Mouse (Mus musculus): ENCODE data around the gene Stxbp4. TPM values are rescaled to one million over a fixed set of nuclear protein-coding genes. Genes with fewer than 3 reads are reported as not detected.

Stxbp4 gene
- polyA plus RNA-seq, 1 experiment from 2014 or later, result 13.4 TPM

GRCm38 (mm10) chr11:90451506-90451905 is 186.4 kb downstream of the Stxbp4 start:
- Histone ChIP-seq H3K27ac (replicated peaks in 1 of 2; ENCODE audit: control insufficient read depth in 1 of 2, insufficient read depth in 1 of 2, low read depth in 2 of 2, low read length in 2 of 2) (no peak overlapping the region), H3K4me1 (ENCODE audit: control insufficient read depth in 2 of 2, insufficient read depth in 2 of 2, low read length in 2 of 2) (no peaks in the 10 kb centered on the region), H3K27me3 (ENCODE audit: control insufficient read depth, insufficient read depth, low read length) (no peaks in the 10 kb centered on the region), H3K9ac (ENCODE audit: low read length) (no peak overlapping the region), H3K4me3 (ENCODE audit: control insufficient read depth in 1 of 2, insufficient read depth in 1 of 2, low read depth in 1 of 2, low read length in 2 of 2) (no peak overlapping the region), H3K4me2 (ENCODE audit: low read length) (no peak overlapping the region), H3K36me3 (ENCODE audit: control insufficient read depth, insufficient read depth, low read length) (no peaks in the 10 kb centered on the region), H3K9me3 (ENCODE audit: control insufficient read depth, low read length) (no peaks in the 10 kb centered on the region)
- no peak for ATAC-seq (ENCODE audit: insufficient number of reproducible peaks, insufficient read depth, low FRiP score, low read depth)
- 55% methylated on average over 5 of the region's 5 CpGs for WGBS

GRCm38 (mm10) chr11:90442462-90442861 is 195.4 kb downstream of the Stxbp4 start:
- Histone ChIP-seq H3K27ac (replicated peaks in 1 of 2; ENCODE audit: control insufficient read depth in 1 of 2, insufficient read depth in 1 of 2, low read depth in 2 of 2, low read length in 2 of 2) (no peak overlapping the region), H3K36me3 (ENCODE audit: control insufficient read depth, insufficient read depth, low read length) (no peaks in the 10 kb centered on the region), H3K27me3 (ENCODE audit: control insufficient read depth, insufficient read depth, low read length) (no peaks in the 10 kb centered on the region), H3K4me1 (ENCODE audit: control insufficient read depth in 2 of 2, insufficient read depth in 2 of 2, low read length in 2 of 2) (no peaks in the 10 kb centered on the region), H3K9ac (ENCODE audit: low read length) (no peak overlapping the region), H3K4me2 (ENCODE audit: low read length) (no peak overlapping the region), H3K9me3 (ENCODE audit: control insufficient read depth, low read length) (no peaks in the 10 kb centered on the region), H3K4me3 (ENCODE audit: control insufficient read depth in 1 of 2, insufficient read depth in 1 of 2, low read depth in 1 of 2, low read length in 2 of 2) (no peak overlapping the region)
- ATAC-seq (ENCODE audit: insufficient number of reproducible peaks, insufficient read depth, low FRiP score, low read depth), result no peak
- WGBS, result 86% methylated on average over 2 of the region's 2 CpGs

GRCm38 (mm10) chr11:90440851-90441250 is 197.0 kb downstream of the Stxbp4 start:
- no peak for ATAC-seq (ENCODE audit: insufficient number of reproducible peaks, insufficient read depth, low FRiP score, low read depth)
- no peak overlapping the region for H3K9ac ChIP-seq (ENCODE audit: low read length)
- H3K4me3 ChIP-seq (ENCODE audit: control insufficient read depth in 1 of 2, insufficient read depth in 1 of 2, low read depth in 1 of 2, low read length in 2 of 2), result no peak overlapping the region
- no peaks in the 10 kb centered on the region for H3K27me3 ChIP-seq (ENCODE audit: control insufficient read depth, insufficient read depth, low read length)
- no peak overlapping the region for H3K27ac ChIP-seq (replicated peaks in 1 of 2; ENCODE audit: control insufficient read depth in 1 of 2, insufficient read depth in 1 of 2, low read depth in 2 of 2, low read length in 2 of 2)
- 86% methylated on average over 3 of the region's 3 CpGs for WGBS
- H3K36me3 ChIP-seq (ENCODE audit: control insufficient read depth, insufficient read depth, low read length), result no peaks in the 10 kb centered on the region
- no peaks in the 10 kb centered on the region for H3K9me3 ChIP-seq (ENCODE audit: control insufficient read depth, low read length)
- H3K4me1 ChIP-seq (ENCODE audit: control insufficient read depth in 2 of 2, insufficient read depth in 2 of 2, low read length in 2 of 2), result no peaks in the 10 kb centered on the region
- H3K4me2 ChIP-seq (ENCODE audit: low read length), result no peak overlapping the region

GRCm38 (mm10) chr11:90438768-90439167 is 199.1 kb downstream of the Stxbp4 start:
- Histone ChIP-seq H3K4me2 (ENCODE audit: low read length) (no peak overlapping the region), H3K27ac (replicated peaks in 1 of 2; ENCODE audit: control insufficient read depth in 1 of 2, insufficient read depth in 1 of 2, low read depth in 2 of 2, low read length in 2 of 2) (no peak overlapping the region), H3K9me3 (ENCODE audit: control insufficient read depth, low read length) (no peaks in the 10 kb centered on the region), H3K36me3 (ENCODE audit: control insufficient read depth, insufficient read depth, low read length) (no peaks in the 10 kb centered on the region), H3K27me3 (ENCODE audit: control insufficient read depth, insufficient read depth, low read length) (no peaks in the 10 kb centered on the region), H3K4me3 (ENCODE audit: control insufficient read depth in 1 of 2, insufficient read depth in 1 of 2, low read depth in 1 of 2, low read length in 2 of 2) (no peak overlapping the region), H3K9ac (ENCODE audit: low read length) (no peak overlapping the region), H3K4me1 (ENCODE audit: control insufficient read depth in 2 of 2, insufficient read depth in 2 of 2, low read length in 2 of 2) (no peaks in the 10 kb centered on the region)
- ATAC-seq (ENCODE audit: insufficient number of reproducible peaks, insufficient read depth, low FRiP score, low read depth), result no peak
- 65% methylated on average over 5 of the region's 5 CpGs for WGBS

Other genes with a start within 250 kb of the Stxbp4 start
- 4.3 TPM in 2 replicates for gene Hlf, start 247.2 kb downstream of the Stxbp4 start, polyA plus RNA-seq (2014; fragmentation: Nextera tagmentation; extraction: Ambion mirVana)
- gene Cox11, start 89 bp upstream of the Stxbp4 start, polyA plus RNA-seq (2014; fragmentation: Nextera tagmentation; extraction: Ambion mirVana), result 30.8 and 33.7 TPM in 2 replicates
- 36.9 and 42.9 TPM in 2 replicates for gene Tom1l1, start 50.3 kb upstream of the Stxbp4 start, polyA plus RNA-seq (2014; fragmentation: Nextera tagmentation; extraction: Ambion mirVana)